Mouse (Mus musculus) heart, adult 2 months (tissue): ENCODE measurements around the gene Zdhhc8. TPM values are rescaled to one million over a fixed set of nuclear protein-coding genes. Genes with fewer than 3 reads are reported as not detected.
A peak's percentile ranks its signal among the peaks of the same experiment; 100 is the strongest.

Experiments used
- DNase-seq, 2 experiments: peaks; one replicate each; pipeline ENCODE4 v3.0.0; 2021
- H3K27ac ChIP-seq: fragments of 200-600 bp; 2 replicates; pipeline ENCODE4 v1.8.1; 2022
- H3K27me3 ChIP-seq: fragments of 200-500 bp; 2 replicates; pipeline ENCODE4 v1.6.1; 2012; ENCODE audit warnings: mild to moderate bottlenecking, low read length, inconsistent platforms, mixed read lengths; ENCODE audit not compliant: control insufficient read depth, insufficient read depth
- H3K36me3 ChIP-seq: fragments of 200-500 bp; 2 replicates; pipeline ENCODE4 v1.6.1; 2012; ENCODE audit warnings: low read length, inconsistent platforms; ENCODE audit not compliant: control insufficient read depth, insufficient read depth
- H3K4me1 ChIP-seq: fragments of 200-500 bp; 2 replicates; pipeline ENCODE4 v1.6.1; 2011; ENCODE audit warnings: low read length; ENCODE audit not compliant: control insufficient read depth, insufficient read depth
- H3K4me3 ChIP-seq: fragments of 200-600 bp; 2 replicates; pipeline ENCODE4 v1.8.1; 2022
- H3K79me2 ChIP-seq: fragments of 200-500 bp; replicated peaks from 2 replicates; pipeline ENCODE4 v1.6.1; 2012; ENCODE audit warnings: mild to moderate bottlenecking, inconsistent platforms, low read length, moderate library complexity, mixed read lengths; ENCODE audit not compliant: control insufficient read depth, insufficient read depth
- H3K9ac ChIP-seq: fragments of 200-500 bp; 2 replicates; pipeline ENCODE4 v1.6.1; 2012; ENCODE audit warnings: low read depth, mild to moderate bottlenecking, control low read depth, inconsistent platforms, low read length, mixed read lengths
- CTCF ChIP-seq: fragments of 200-600 bp; IDR thresholded peaks from 2 replicates; pipeline ENCODE4 v1.8.1; 2022; ENCODE audit warnings: antibody characterized with exemption, mild to moderate bottlenecking, moderate library complexity
- EP300 ChIP-seq: fragments of 200-500 bp; IDR thresholded peaks from 2 replicates; pipeline ENCODE4 v1.6.1; 2011; ENCODE audit warnings: low read depth, low read length, control low read depth; ENCODE audit not compliant: insufficient read depth
- POLR2A ChIP-seq: fragments of 200-500 bp; IDR thresholded peaks from 2 replicates; pipeline ENCODE4 v1.6.1; 2011; ENCODE audit warnings: mild to moderate bottlenecking, low read depth, low read length, control low read depth; ENCODE audit not compliant: insufficient read depth
- WGBS: fragments of 180-500 bp; shearing (Covaris S2); methylation state at CpG from one replicate; pipeline ENCODE4 v1.1.7; 2018; 5-methylcytosine and 5-hydroxymethylcytosine counted together
- intact Hi-C: fragments of 180-260 bp; cut with DNase I; formaldehyde crosslinking; loops from one replicate; pipeline ENCODE4 v1.15.1; 2025
- polyA plus RNA-seq: library from polyadenylated mRNA; depleted of rRNA; stranded (reverse); fragments of >200 nt; gene quantifications from 2 replicates; pipeline ENCODE4 v1.2.3, GENCODE M21; 2012
- total RNA-seq, 2 experiments: library from RNA; stranded (reverse); gene quantifications; 2 replicates each; pipeline ENCODE4 v1.2.3; 2021

The Zdhhc8 gene
- total and polyA plus RNA-seq, 3 experiments, result 19.6 to 51.5 (median 22.7) TPM

DNA sequence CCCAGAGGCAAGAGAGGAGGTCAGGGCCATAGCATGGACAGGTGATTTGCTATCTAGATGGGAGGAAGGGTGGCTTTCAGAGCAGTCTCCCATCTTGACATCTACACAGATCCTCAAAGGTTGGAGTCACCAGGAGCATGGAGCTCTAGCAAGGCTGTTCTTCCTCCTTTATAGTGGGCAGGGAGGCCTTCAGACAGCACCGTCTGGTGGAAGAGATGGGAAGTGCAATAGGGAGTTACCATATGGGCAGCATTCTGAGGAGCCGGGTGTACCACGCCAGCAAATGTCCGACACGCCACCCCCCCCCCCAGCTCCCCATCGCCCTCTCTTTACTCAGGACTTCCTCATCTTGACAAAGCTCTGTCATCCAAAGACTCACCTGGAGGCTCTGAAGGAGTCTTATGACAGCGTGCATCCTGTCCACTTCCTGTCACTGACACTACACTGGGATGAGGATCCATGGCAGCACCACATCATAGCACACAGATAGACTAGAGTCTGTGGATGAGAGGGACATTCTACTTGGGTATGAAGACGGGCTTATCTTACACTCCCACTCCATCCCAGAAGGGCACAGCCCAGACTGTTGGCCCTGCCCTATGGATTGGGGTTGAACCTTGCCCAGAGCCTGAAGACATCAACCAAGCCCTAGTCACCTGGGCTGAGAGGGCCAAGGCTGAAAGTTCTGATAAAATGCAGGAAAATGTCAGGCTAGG lies 24.1 kb downstream of the Zdhhc8 start:
- Histone ChIP-seq H3K4me1 (no peaks in the 10 kb centered on the region), H3K27ac (no peak overlapping the region), H3K36me3 (no peaks in the 10 kb centered on the region), H3K9ac (no peak overlapping the region), H3K4me3 (no peak overlapping the region), H3K27me3 (no peaks in the 10 kb centered on the region), H3K79me2 (no peaks in the 10 kb centered on the region)
- intact Hi-C loops, result loop anchor here (1.0 to 5.0 kb wide), 4 partner anchors 38 to 158 kb away; partner anchors contain the start of genes Dgcr6 and Rtn4r
- peak in 1 of 2 experiments; percentile 48 for DNase-seq
- peak; percentile 83 for TF ChIP-seq CTCF
- no peak for TF ChIP-seq POLR2A
- no peak for TF ChIP-seq EP300
- 17% methylated on average over 8 of the region's 8 CpGs for WGBS

DNA sequence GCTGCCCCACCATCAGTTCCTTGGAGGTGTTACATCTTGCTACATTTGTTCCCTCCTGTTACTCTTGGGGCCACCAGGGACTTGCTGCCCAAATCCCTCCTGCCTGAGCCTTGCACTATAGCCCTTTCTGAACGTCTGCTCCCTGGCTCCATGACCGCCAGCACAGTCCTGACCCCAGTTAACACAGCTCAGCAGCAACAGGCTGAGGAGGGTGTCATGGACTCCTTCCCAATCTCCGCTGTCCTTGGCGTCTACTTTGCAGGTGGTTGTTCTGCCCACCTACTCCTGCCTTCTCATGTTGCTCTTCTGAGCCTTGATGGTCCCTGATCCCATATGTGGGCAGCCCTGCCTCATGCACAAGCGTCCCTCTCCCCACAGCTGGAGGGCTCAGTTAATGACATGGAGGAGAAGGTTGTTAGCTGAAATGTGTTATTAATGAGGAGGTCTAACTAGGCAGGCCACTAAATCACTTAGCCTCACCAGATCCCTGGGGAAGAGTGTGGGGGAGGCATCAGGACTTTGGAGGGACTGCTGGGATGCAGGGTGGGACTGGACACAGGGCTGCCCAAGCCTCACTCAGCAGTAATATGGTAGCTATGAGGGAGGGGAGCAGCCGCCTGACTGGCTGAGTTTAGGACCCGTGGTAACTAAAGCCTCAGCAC lies 31.4 kb downstream of the Zdhhc8 start:
- H3K27ac ChIP-seq, result no peak overlapping the region
- WGBS, result 61% methylated on average over 7 of the region's 7 CpGs
- DNase-seq, result no peak
- no peak overlapping the region for H3K4me3 ChIP-seq
- TF ChIP-seq CTCF (no peak), EP300 (no peak), POLR2A (no peak)
- H3K36me3 ChIP-seq, result no peaks in the 10 kb centered on the region
- intact Hi-C loops, result no loop called here
- H3K4me1 ChIP-seq, result no peaks in the 10 kb centered on the region
- H3K27me3 ChIP-seq, result no peaks in the 10 kb centered on the region
- no peaks in the 10 kb centered on the region for H3K79me2 ChIP-seq
- no peak overlapping the region for H3K9ac ChIP-seq

DNA sequence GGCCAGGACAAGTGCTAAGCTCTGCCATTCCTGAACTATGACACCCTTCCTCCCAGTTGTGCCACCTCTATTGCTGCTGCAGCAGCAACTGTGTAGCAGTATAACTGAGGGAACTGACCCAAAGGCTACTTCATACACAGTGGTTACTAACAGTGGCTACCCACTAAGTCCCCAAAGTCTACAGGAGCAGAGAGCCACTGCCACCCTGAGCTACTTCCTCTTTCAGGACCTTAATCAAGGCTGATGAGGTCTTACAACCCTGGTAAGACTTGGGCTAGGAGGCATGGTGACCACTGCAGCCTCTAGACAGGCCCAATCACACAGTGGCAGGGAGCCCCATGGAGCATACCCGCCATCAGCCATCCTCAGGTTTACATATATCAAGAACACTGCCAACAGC lies 32.9 kb downstream of the Zdhhc8 start:
- Histone ChIP-seq H3K27me3 (no peaks in the 10 kb centered on the region), H3K9ac (no peak overlapping the region), H3K27ac (no peak overlapping the region), H3K36me3 (no peaks in the 10 kb centered on the region), H3K79me2 (no peaks in the 10 kb centered on the region), H3K4me3 (no peak overlapping the region), H3K4me1 (no peaks in the 10 kb centered on the region)
- TF ChIP-seq POLR2A (no peak), EP300 (no peak), CTCF (no peak)
- intact Hi-C loops, result no loop called here
- WGBS, result 93% methylated on average over 1 of the region's 1 CpGs
- DNase-seq, result no peak

DNA sequence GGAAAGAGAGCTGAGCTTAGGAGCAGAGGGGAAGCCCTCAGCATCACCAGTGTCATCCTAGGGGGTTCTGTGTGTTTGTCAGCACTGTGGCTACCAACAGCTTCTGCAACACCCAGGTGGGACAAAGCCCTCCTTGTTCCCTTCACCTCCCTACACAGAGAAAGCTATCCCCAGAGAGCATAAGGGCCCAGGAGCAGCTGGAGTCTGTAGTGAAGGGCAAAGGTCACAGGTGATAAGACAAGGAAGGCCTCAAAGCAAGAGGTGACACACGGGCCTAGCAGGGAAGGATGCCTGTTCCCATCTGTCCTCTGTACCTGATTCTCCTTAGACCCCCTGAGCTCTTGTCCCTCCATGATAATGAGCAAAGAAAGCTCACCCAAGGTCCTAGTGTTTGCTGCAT lies 33.3 kb downstream of the Zdhhc8 start:
- no peaks in the 10 kb centered on the region for H3K27me3 ChIP-seq
- WGBS, result 42% methylated on average over 1 of the region's 1 CpGs

DNA sequence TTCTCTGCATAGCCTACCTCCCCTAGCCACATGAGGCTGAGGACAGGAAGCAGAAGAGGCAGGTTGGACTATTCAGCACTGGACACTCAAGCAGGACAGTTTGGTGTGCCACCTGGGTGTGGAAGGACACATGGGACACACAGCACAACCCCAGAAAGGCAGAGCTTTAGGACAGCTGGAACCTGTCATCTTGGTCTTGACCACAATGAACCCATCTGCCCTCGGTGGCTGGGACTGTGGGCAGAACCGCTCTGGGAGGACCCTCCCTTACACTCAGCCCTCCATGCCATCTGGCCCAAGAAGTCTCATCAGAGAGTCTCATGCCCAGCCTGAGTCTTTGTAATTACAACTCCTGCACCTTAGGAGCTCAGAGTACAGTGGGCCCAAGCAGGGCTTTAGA lies 34.9 kb downstream of the Zdhhc8 start:
- H3K4me1 ChIP-seq, result no peaks in the 10 kb centered on the region
- H3K27me3 ChIP-seq, result no peaks in the 10 kb centered on the region
- 72% methylated on average over 2 of the region's 2 CpGs for WGBS
- no peak overlapping the region for H3K27ac ChIP-seq
- no peaks in the 10 kb centered on the region for H3K36me3 ChIP-seq
- no peak overlapping the region for H3K4me3 ChIP-seq
- TF ChIP-seq EP300 (no peak), POLR2A (no peak), CTCF (no peak)
- DNase-seq, result no peak
- intact Hi-C loops, result no loop called here
- no peaks in the 10 kb centered on the region for H3K79me2 ChIP-seq
- no peak overlapping the region for H3K9ac ChIP-seq

More for the DNA sequence above, 33.3 kb downstream of the Zdhhc8 start:
- Histone ChIP-seq H3K27ac (no peak overlapping the region), H3K79me2 (no peaks in the 10 kb centered on the region), H3K9ac (no peak overlapping the region), H3K36me3 (no peaks in the 10 kb centered on the region), H3K4me1 (no peaks in the 10 kb centered on the region), H3K4me3 (no peak overlapping the region)
- no peak for DNase-seq
- TF ChIP-seq POLR2A (no peak), CTCF (no peak), EP300 (no peak)
- intact Hi-C loops, result no loop called here
